Mouse (Mus musculus) lung, postnatal 14 days (tissue): Measurements from ENCODE around the gene Cct8.
"Not testable (repeated sequence)": the region's sequence is repeated elsewhere in the genome, so short reads cannot be mapped to it uniquely, and the experiment has no call there.

Experiments used
- DNase-seq: peaks from one replicate; pipeline ENCODE4 v3.0.0; 2021

The Cct8 gene

GRCm38 (mm10) chr16:87495716-87496447, at the start of gene Cct8:
Cct8 (minus strand) TSS chr16:87495873.
- peak; percentile 98 for DNase-seq

- no peak for DNase-seq
Measured at GRCm38 (mm10) chr16:87528755-87529154, 33.1 kb upstream of the Cct8 start.

- DNase-seq, result no peak
Measured at GRCm38 (mm10) chr16:87527553-87528249, 32.0 kb upstream of the Cct8 start.

- no peak for DNase-seq
Measured at GRCm38 (mm10) chr16:87524228-87524627, 28.6 kb upstream of the Cct8 start.

GRCm38 (mm10) chr16:87512331-87512730, 16.7 kb upstream of the Cct8 start:
- no peak for DNase-seq

- no peak for DNase-seq
Measured at GRCm38 (mm10) chr16:87511706-87512105, 16.0 kb upstream of the Cct8 start.

GRCm38 (mm10) chr16:87501304-87502078, 5.8 kb upstream of the Cct8 start:
- no peak for DNase-seq

GRCm38 (mm10) chr16:87499556-87499955, 3.9 kb upstream of the Cct8 start:
- DNase-seq, result no peak

GRCm38 (mm10) chr16:87497171-87497570, 1.5 kb upstream of the Cct8 start:
- DNase-seq, result no peak

GRCm38 (mm10) chr16:87496728-87497127, 1.1 kb upstream of the Cct8 start:
- no peak for DNase-seq

GRCm38 (mm10) chr16:87494955-87495655, 568 bp downstream of the Cct8 start:
- DNase-seq, result no peak

GRCm38 (mm10) chr16:87492191-87492792, 3.4 kb downstream of the Cct8 start:
- not testable (repeated sequence) for DNase-seq

GRCm38 (mm10) chr16:87488605-87489004, 7.1 kb downstream of the Cct8 start:
- DNase-seq, result no peak

- DNase-seq, result no peak
Measured at GRCm38 (mm10) chr16:87486739-87487138, 8.9 kb downstream of the Cct8 start.

- DNase-seq, result no peak
Measured at GRCm38 (mm10) chr16:87484367-87484766, 11.3 kb downstream of the Cct8 start.

- no peak for DNase-seq
Measured at GRCm38 (mm10) chr16:87470579-87470978, 25.1 kb downstream of the Cct8 start.

GRCm38 (mm10) chr16:87458752-87459151, 36.9 kb downstream of the Cct8 start:
- DNase-seq, result no peak

GRCm38 (mm10) chr16:87455180-87455611, 40.5 kb downstream of the Cct8 start:
- DNase-seq, result peak; percentile 17

GRCm38 (mm10) chr16:87454419-87455179, 41.1 kb downstream of the Cct8 start, which contains the start of gene Usp16:
Usp16 (plus strand) TSS chr16:87454703.
- DNase-seq, result peak; percentile 92

GRCm38 (mm10) chr16:87453226-87453625, 42.4 kb downstream of the Cct8 start:
- DNase-seq, result no peak

GRCm38 (mm10) chr16:87445528-87445927, 50.1 kb downstream of the Cct8 start:
- no peak for DNase-seq

GRCm38 (mm10) chr16:87445110-87445509, 50.6 kb downstream of the Cct8 start:
- DNase-seq, result no peak
